Mouse (Mus musculus): ENCODE data around the gene Eloa.
"Not testable (repeated sequence)": the region's sequence is repeated elsewhere in the genome, so short reads cannot be mapped to it uniquely, and the experiment has no call there.

Eloa gene

DNA sequence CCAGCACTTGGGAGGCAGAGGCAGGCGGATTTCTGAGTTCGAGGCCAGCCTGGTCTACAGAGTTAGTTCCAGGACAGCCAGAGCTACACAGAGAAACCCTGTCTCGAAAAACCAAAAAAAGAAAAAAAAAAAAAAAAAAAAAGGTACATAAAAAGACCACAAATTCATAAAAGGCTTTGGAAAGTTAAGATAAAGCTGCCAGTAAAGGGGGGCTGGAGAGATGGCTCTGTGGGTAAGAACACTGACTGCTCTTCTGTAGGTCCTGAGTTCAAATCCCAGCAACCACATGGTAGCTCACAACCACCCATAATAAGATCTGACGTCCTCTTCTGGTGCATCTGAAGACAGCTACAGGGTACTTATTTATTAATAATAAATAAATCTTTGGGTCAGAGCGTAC, 41.3 kb downstream of the Eloa start:
- DNase-seq, result not testable (repeated sequence)

- no peak for DNase-seq
Observed at GRCm38 (mm10) chr4:135976146-135976545, 45.4 kb downstream of the Eloa start.

DNA sequence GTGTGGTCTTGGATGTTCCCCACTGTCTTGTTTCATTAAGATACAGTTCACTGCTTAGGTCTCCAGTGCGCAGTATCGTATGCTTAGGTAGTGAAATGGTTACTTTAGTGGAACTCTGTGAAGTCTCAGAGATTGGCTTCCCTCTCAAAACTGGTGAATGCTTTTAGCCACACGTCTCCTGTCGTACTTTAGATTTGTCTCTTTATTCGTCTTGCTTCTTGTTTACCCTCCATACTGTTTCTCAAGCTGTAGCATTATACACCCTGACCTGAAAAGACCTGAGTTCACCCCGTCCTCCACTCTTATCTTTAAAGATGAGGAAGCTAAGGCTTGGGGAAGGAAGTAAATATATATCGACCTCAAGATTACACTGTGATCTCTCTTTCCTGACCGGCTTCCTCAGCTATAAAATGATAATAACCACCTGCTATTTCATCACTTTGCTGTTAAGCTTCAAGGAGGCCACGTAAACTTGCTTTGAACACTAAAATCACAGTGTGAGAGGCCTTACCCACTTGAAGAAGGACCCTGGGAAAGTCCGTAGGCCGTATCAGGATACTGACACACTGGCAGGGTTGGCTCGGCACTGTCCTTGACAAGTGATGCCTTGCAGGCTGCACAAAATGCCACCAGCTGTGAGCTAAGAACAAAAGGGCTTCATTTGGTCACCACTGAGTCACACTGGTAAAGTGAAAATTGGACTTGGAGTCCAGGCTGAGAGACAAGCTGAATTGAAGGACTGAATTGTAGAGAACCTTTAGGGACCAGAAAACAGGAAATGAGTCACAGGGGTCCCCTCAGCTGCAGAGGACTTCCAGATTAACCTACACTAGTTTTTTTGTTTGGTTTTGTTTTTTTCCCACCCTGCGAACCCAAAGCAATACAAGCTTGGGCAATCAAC, 48.4 kb downstream of the Eloa start:
- DNase-seq, result no peak

- peak; percentile 91 for DNase-seq
Observed at GRCm38 (mm10) chr4:135972556-135972906, 49.0 kb downstream of the Eloa start, which contains the start of gene Lypla2. Gene Lypla2 (minus strand): TSS chr4:135972626.

- DNase-seq, result no peak
Observed at GRCm38 (mm10) chr4:135971805-135972555, 49.6 kb downstream of the Eloa start.

DNA sequence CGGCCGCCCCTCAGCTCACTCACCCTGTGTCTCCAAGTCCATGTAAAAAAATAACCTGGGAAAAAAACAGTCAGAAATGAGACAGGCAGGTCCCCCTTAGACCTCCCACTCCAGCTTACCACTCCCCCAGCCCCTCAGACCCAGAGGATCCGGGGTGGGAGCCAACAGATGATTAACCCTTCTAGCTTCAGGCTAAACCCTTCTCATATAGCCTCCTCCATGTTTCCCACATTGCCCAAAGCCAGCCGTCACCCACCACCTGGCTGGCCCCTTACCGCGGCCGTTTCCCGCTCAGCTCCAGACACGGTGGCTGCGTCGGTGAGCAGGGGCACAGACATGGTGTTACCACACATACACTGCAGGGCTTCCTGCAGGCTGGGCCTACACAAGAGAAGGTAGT, 51.0 kb downstream of the Eloa start:
- no peak for DNase-seq

DNA sequence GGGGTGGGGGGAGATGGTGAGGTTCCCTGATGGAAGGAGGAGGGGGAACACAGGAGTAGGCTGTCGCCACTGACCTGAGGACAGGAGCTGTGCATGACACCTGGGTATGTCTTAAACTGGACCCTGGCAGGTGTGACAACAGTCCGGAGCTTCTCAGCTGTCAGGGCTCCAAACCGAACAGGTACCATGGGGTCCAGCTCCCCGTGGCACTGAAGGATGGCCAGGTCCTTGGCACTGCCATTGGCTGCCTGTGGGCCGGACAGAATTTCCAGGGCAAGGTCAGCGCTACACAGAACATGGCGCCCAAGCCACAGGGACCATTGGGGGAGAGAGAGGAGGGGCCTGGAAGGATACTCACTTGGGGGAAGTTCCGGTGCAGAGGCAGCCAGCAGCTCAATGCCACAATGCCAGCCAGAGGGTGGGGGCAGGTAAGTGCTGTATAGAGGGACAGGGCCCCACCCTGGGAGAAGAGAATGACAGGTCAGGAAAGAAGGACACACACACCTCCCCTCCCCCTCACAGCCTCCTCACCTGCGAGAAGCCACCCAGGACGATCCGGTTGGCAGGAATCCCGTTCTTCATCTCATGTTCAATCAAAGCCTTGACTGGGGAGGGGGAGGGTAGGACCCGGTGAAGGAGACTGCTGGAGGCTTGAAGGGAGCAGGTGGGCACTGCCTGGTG, 52.4 kb downstream of the Eloa start:
- DNase-seq, result no peak

- DNase-seq, result no peak
Observed at GRCm38 (mm10) chr4:135968271-135968869, 53.2 kb downstream of the Eloa start.

DNA sequence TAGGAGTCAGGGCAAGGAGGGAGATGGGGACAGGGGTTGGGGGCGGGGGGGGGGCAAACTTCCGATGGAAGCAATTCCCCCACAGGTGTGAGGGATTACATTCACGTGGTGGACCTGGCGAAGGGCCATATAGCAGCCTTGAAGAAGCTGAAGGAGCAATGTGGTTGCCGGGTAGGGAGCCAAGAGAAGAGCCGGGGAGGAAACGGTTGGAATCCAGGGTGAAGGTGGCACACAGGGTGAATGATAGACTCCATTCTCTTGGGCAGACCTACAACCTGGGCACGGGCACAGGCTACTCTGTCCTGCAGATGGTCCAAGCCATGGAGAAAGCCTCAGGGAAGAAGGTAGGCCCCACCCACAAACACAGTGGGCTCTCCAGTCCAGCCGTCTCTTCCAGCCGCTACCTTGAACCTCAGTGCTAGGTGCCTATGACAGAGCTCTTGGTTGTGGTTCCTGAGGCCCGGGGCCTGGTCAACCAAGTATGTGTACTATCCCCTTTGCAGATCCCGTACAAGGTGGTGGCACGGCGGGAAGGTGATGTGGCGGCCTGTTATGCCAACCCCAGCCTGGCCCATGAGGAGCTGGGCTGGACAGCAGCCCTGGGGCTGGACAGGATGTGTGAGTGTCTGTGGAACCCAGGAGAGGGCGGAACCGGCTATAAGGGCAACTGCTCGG, 54.3 kb downstream of the Eloa start:
- no peak for DNase-seq

- no peak for DNase-seq
Observed at GRCm38 (mm10) chr4:135966283-135966682, 55.3 kb downstream of the Eloa start.

DNA sequence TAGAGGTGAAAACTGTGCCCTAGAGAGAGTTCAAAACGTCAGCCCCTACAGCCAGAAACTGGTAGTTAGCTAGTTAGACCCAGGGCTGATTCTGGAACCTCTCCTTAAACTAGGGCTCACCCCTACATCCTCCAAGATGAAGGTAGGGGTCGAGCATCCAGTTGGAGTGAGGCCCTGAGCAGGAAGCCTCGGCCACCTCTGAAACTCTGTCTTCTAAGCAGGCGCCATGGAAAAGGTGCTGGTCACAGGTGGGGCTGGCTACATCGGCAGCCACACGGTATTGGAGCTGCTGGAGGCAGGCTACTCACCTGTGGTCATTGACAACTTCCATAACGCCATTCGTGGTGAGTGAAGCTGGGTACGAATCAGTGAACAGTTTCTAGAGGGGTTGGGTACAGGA, 56.5 kb downstream of the Eloa start:
- DNase-seq, result no peak

GRCm38 (mm10) chr4:135964426-135964825, 57.1 kb downstream of the Eloa start:
- peak; percentile 53 for DNase-seq

- peak; percentile 92 for DNase-seq
Observed at GRCm38 (mm10) chr4:135963457-135964193, 57.9 kb downstream of the Eloa start, which contains the start of gene Gale. Gene Gale (plus strand): TSS chr4:135963727.

DNA sequence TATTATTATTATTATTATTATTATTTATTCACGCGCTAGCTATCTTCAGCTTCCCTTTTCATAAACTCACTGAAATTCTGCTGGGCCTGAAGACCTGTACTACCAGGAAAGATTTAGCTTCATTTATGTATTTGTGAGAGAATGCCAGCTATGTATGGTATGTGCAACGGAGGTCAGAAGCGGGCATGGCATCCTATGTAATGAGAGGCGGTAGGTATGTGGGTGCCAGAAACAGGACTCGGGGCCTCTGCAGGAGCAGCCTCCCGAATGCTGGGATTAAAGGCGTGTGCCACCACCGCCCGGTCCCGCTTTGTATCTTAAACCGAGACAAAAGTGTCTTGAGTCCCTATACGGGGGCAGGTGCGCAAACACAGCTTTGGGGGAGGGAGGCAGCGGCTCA, 58.6 kb downstream of the Eloa start:
- no peak for DNase-seq

DNA sequence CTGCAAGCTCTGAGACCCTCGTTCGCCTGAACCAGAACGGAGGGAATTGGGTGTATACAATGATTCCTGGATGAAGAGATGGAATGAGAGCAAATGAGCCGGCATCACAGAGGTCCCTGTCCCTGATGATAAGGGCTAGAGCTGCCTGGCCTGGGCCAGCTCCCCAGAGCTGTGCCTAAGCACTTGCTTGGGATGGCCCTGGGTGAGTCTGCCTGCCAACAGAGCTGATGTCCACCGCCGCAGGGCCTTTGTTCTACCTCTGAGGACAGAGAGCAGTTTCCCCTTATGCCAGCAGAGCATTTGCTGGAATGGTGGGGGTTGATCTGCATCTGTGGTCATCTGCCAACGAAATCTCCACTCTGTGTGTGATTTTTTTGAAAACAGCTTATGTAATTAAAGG, 59.4 kb downstream of the Eloa start:
- no peak for DNase-seq

GRCm38 (mm10) chr4:135961709-135962108, 59.9 kb downstream of the Eloa start:
- DNase-seq, result no peak

- peak; percentile 80 for DNase-seq
Observed at GRCm38 (mm10) chr4:135960717-135961116, 60.8 kb downstream of the Eloa start.

DNA sequence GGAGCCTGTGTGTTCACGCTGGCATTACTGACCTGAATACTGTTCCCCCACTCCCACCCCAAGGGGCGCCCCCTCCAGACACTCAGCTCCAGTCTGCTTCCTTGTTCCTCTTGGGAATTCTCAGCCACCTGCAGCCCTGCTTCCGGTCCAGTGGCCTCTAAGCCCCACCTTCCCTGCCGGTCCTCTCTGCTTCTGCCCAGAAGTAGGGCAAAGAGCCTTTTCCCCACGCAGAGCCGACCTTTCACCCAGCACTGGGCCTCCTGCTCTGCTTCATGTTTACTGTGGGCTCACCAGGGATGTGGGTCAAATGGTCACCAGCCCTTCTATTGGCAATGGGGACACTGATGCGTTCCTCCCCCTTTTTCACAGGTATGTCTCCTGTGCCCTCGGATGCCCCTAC, 63.2 kb downstream of the Eloa start:
- no peak for DNase-seq

DNA sequence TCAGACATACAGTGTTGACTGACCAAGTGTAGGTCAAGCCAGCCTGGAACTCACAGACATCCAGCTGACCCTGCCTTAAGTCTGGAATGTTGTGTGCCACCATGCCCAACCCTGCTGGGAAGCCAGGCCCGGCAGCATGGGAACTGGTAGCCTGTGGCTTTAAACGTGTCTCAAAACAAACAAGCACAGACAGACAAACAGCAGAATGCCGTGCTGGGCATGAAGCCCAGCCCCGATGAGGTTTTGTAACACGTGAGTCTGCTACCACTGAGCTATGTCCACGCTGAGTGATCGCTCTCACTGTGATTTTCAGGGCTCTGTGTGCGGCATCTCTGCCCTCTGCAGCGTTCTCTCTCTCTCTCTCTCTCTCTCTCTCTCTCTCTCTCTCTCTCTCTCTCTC, 65.7 kb downstream of the Eloa start:
- DNase-seq, result no peak

DNA sequence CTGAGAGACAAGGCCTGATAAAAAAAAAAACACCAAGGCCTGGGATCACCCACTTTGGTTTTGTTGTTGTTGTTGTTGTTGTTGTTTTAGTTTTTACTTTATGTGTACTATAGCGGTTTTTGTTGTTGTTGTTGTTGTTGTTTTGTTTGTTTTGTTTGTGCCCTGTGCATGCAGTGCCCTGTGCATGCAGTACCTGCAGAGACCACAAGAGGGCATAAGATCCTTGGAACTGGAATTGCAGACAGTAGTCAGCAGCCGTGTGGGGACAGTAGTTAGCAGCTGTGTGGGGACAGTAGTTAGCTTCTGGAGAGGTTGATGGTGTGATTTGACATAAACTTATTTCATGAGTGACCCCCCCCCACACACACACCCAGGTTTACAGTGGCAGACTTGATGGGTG, 67.3 kb downstream of the Eloa start:
- DNase-seq, result peak; percentile 83
